Mouse (Mus musculus) testis, adult 2 months (tissue): ENCODE data around the gene Foxb2. TPM values are rescaled to one million over a fixed set of nuclear protein-coding genes. Genes with fewer than 3 reads are reported as not detected.
"Not testable (repeated sequence)": the region's sequence is repeated elsewhere in the genome, so short reads cannot be mapped to it uniquely, and the experiment has no call there.

Experiments used
- H3K27ac ChIP-seq: fragments of 200-500 bp; 2 replicates; pipeline ENCODE4 v1.5.1; 2012; ENCODE audit warnings: low read depth, low read length; ENCODE audit not compliant: control insufficient read depth, insufficient read depth
- H3K27me3 ChIP-seq: fragments of 200-500 bp; 2 replicates; pipeline ENCODE4 v1.6.1; 2012; ENCODE audit warnings: mild to moderate bottlenecking, low read length, moderate library complexity; ENCODE audit not compliant: control insufficient read depth, insufficient read depth
- H3K36me3 ChIP-seq: fragments of 200-500 bp; 2 replicates; pipeline ENCODE4 v1.6.1; 2012; ENCODE audit warnings: mild to moderate bottlenecking, low read length; ENCODE audit not compliant: control insufficient read depth, insufficient read depth
- H3K4me1 ChIP-seq: fragments of 200-500 bp; 2 replicates; pipeline ENCODE4 v1.6.1; 2012; ENCODE audit warnings: low read length; ENCODE audit not compliant: control insufficient read depth, insufficient read depth
- H3K4me3 ChIP-seq: fragments of 200-500 bp; 2 replicates; pipeline ENCODE4 v1.5.1; 2012; ENCODE audit warnings: low read depth, mild to moderate bottlenecking, low read length, moderate library complexity, mixed read lengths; ENCODE audit not compliant: control insufficient read depth
- CTCF ChIP-seq: fragments of 200-500 bp; IDR thresholded peaks from 2 replicates; pipeline ENCODE4 v1.5.1; 2012; ENCODE audit warnings: low read depth, mild to moderate bottlenecking, inconsistent platforms, low read length, moderate library complexity; ENCODE audit not compliant: control insufficient read depth, insufficient read depth, insufficient replicate concordance
- POLR2A ChIP-seq: fragments of 200-500 bp; IDR thresholded peaks from 2 replicates; pipeline ENCODE4 v1.6.1; 2012; ENCODE audit warnings: low read depth, mild to moderate bottlenecking, inconsistent platforms, low read length, moderate library complexity; ENCODE audit not compliant: control insufficient read depth
- polyA plus RNA-seq: library from polyadenylated mRNA; depleted of rRNA; stranded (reverse); fragments of >200 nt; gene quantifications from 2 replicates; pipeline ENCODE4 v1.2.3, GENCODE M21; 2012; rRNA removed

Foxb2 gene
- polyA plus RNA-seq, 1 experiment: 0.61 TPM

GRCm38 (mm10) chr19:16858646-16859045, 15.0 kb downstream of the Foxb2 start:
- Histone ChIP-seq H3K4me1 (no peaks in the 10 kb centered on the region), H3K27ac (no peak overlapping the region), H3K4me3 (no peak overlapping the region), H3K36me3 (no peaks in the 10 kb centered on the region), H3K27me3 (no peaks in the 10 kb centered on the region)
- no peak for TF ChIP-seq POLR2A
- no peak for TF ChIP-seq CTCF

GRCm38 (mm10) chr19:16856752-16857151, 16.9 kb downstream of the Foxb2 start:
- Histone ChIP-seq H3K4me1 (no peaks in the 10 kb centered on the region), H3K36me3 (no peaks in the 10 kb centered on the region), H3K4me3 (no peak overlapping the region), H3K27me3 (no peaks in the 10 kb centered on the region), H3K27ac (no peak overlapping the region)
- TF ChIP-seq CTCF (no peak), POLR2A (no peak)

DNA sequence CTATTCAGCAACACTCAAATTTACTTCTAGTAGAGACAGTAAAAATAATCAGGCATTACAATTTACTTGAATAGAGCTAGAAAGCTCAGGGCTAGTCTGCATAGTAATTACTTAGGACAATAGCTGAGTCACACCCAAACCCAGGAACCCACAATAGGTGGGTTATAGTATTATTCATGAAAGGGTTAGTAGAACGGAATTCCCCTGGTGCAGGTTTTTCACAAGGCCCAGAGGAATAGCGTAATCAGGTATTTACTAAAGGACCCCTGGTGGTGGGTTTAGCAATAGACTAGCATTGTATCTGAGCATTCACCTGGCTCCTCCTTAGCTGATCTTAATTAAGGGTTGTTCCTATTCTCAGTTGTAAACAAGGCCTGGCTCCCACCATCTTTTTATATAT, 29.5 kb downstream of the Foxb2 start:
- H3K4me1 ChIP-seq, H3K27me3 ChIP-seq, H3K4me3 ChIP-seq, H3K27ac ChIP-seq, H3K36me3 ChIP-seq: not testable (repeated sequence)

DNA sequence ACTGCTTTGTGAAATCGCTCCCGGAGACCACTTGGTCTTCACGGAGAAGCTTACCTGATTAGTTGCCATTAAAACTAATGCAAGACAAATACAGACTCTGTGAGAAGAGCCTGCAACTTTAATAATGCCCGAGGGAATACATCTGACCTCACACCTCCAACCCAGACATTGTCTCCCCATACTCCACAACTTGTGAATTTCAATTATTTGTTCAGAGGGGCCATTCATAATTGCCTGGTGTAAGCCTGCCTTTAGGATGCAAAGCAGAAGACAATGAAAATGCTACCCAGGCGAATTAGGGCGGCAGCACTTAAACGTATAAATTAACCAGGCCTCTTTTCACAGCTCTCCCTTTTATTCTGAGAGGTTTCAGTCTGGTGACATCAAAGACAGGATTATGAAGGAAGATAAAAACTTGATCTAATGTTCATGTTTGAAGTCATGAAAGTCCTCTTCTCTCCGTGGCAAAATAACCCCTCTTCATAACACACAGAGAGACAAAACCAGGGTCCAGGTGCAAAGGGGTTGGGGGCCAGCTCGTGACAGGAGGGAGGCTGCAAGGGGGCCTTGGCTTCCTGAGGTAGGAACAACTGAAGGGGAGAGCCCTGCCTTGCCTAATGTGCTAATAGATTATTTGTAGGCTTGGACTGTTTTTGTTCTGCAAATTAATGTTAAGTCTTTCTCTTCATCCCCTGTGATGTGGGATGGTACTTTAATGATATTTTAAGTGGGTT, 31.9 kb downstream of the Foxb2 start:
- Histone ChIP-seq H3K4me1 (no peaks in the 10 kb centered on the region), H3K27me3 (no peaks in the 10 kb centered on the region), H3K36me3 (no peaks in the 10 kb centered on the region), H3K27ac (no peak overlapping the region), H3K4me3 (no peak overlapping the region)
- TF ChIP-seq POLR2A: no peak
- TF ChIP-seq CTCF: no peak

DNA sequence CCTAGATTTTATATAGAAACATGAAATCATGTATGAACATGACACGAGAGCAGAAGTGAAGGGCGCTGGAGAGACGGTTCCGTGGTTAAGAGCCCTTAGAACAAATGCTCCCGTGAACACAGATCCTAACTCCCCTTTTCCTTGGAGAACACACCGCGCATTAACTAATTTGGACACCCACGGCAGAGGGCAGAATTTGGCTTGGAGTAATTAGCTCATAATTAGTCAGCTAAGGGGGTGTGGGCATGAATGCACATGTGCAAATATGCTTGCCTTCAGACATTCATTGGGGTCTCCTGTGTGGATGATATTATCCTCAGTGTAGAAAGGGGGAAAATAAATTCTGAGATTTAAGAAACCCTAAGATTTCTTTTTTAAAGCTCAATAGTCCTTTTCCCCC, 32.6 kb downstream of the Foxb2 start:
- Histone ChIP-seq H3K27me3 (no peaks in the 10 kb centered on the region), H3K4me3 (no peak overlapping the region), H3K36me3 (no peaks in the 10 kb centered on the region), H3K4me1 (no peaks in the 10 kb centered on the region), H3K27ac (no peak overlapping the region)
- no peak for TF ChIP-seq CTCF
- no peak for TF ChIP-seq POLR2A

GRCm38 (mm10) chr19:16827657-16828056, 45.9 kb downstream of the Foxb2 start:
- Histone ChIP-seq H3K27ac (no peak overlapping the region), H3K36me3 (no peaks in the 10 kb centered on the region), H3K27me3 (no peaks in the 10 kb centered on the region), H3K4me1 (no peaks in the 10 kb centered on the region), H3K4me3 (no peak overlapping the region)
- no peak for TF ChIP-seq POLR2A
- TF ChIP-seq CTCF: no peak

DNA sequence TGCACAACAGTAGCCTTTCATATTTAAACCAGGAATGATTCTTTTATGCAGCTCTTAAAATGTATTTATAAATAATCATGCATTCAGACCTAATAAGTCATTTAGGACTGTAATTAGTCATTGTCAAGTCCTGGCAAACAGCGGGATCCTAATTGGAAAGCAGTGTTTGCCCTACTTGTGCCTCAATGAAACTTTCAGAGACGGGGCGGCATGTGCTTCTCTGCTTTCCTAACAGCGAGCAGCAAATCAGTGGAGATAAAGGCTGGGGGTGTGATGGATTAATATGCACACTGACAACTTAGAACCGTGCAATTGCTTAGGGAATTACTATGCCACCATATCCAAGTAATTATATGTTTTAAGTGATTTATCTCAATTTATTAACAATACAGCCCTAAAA, 48.4 kb downstream of the Foxb2 start:
- H3K4me3 ChIP-seq: no peak overlapping the region
- no peak for TF ChIP-seq POLR2A
- no peak for TF ChIP-seq CTCF

More for the DNA sequence above, 48.4 kb downstream of the Foxb2 start:
- Histone ChIP-seq H3K4me1 (no peaks in the 10 kb centered on the region), H3K36me3 (no peaks in the 10 kb centered on the region), H3K27ac (no peak overlapping the region), H3K27me3 (no peaks in the 10 kb centered on the region)

Other genes with a start within 250 kb of the Foxb2 start
- gene Vps13a, start 92.9 kb downstream of the Foxb2 start, polyA plus RNA-seq: 18.2 and 23.4 TPM in 2 replicates
- 0.27 and 0.43 TPM in 2 replicates for gene Prune2, start 82.3 kb upstream of the Foxb2 start, polyA plus RNA-seq